Comparison of ENCODE assay signal across 18 mouse cellular contexts in genomic region chr2:139281056-139281455, GRCm38 (mm10).
"Had no signal": no experiment of that assay in that cellular context is flagged by ENCODE, and none has a peak within 500 bp of the region (broad histone marks: within the 10 kb centered on the region; RNA-seq: fewer than 3 reads in every experiment).

No protein-coding gene starts in this region.

- H3K36me3 ChIP-seq: kidney, embryonic 15.5 days; limb, embryonic 10.5 days; limb, embryonic 13.5 days; liver, embryonic 12.5 days; liver, embryonic 15.5 days; lung, embryonic 15.5 days; midbrain, embryonic 12.5 days had no signal

- H3K9ac ChIP-seq: kidney, embryonic 15.5 days; limb, embryonic 13.5 days; liver, embryonic 12.5 days; liver, embryonic 15.5 days; lung, embryonic 15.5 days; midbrain, embryonic 12.5 days had no signal

- DNase-seq: kidney, adult 8-10 months; kidney, postnatal 36 days; layer of hippocampus, adult 9-11 months; liver; lung, adult 18-20 months; lung, postnatal 10 days; lung, postnatal 36 days; thymus, adult 18-20 months; thymus, postnatal 36 days had no signal

- H3K4me1 ChIP-seq: kidney, embryonic 15.5 days; limb, embryonic 10.5 days; limb, embryonic 13.5 days; liver, embryonic 12.5 days; liver, embryonic 15.5 days; lung, embryonic 15.5 days; megakaryocyte, embryonic 14.5 days; midbrain, embryonic 12.5 days had no signal

- ATAC-seq: liver, embryonic 12.5 days had no signal

- H3K27me3 ChIP-seq: kidney, embryonic 15.5 days; limb, embryonic 13.5 days; liver, embryonic 12.5 days; liver, embryonic 15.5 days; lung, embryonic 15.5 days; megakaryocyte, embryonic 14.5 days; midbrain, embryonic 12.5 days had no signal

- H3K4me3 ChIP-seq: kidney, embryonic 15.5 days; limb, embryonic 10.5 days; limb, embryonic 13.5 days; liver, embryonic 12.5 days; liver, embryonic 15.5 days; lung, embryonic 15.5 days; megakaryocyte, embryonic 14.5 days; midbrain, embryonic 12.5 days; myocyte had no signal

- H3K4me2 ChIP-seq: kidney, embryonic 15.5 days; limb, embryonic 13.5 days; liver, embryonic 12.5 days; liver, embryonic 15.5 days; lung, embryonic 15.5 days; midbrain, embryonic 12.5 days had no signal

- H3K9me3 ChIP-seq: kidney, embryonic 15.5 days; limb, embryonic 10.5 days; limb, embryonic 13.5 days; liver, embryonic 12.5 days; liver, embryonic 15.5 days; lung, embryonic 15.5 days; midbrain, embryonic 12.5 days had no signal

- H3K27ac ChIP-seq: kidney, embryonic 15.5 days; limb, embryonic 10.5 days; limb, embryonic 13.5 days; liver, embryonic 12.5 days; liver, embryonic 15.5 days; lung, embryonic 15.5 days; midbrain, embryonic 12.5 days had no signal
